Mouse (Mus musculus): ENCODE data around the gene Bpifb5. TPM values are rescaled to one million over a fixed set of nuclear protein-coding genes. Genes with fewer than 3 reads are reported as not detected.
A peak's percentile ranks its signal among the peaks of the same experiment; 100 is the strongest.

The Bpifb5 gene
- polyA plus RNA-seq, 1 experiment = 0.21 TPM

- Histone ChIP-seq H3K4me1 (ENCODE audit: control insufficient read depth, insufficient read depth, low read length) (no peaks in the 10 kb centered on the region), H3K27ac (ENCODE audit: insufficient read depth, low read length) (no peak overlapping the region), H3K4me3 (ENCODE audit: insufficient read depth, low read length) (no peak overlapping the region)
- TF ChIP-seq CTCF (IDR thresholded peaks at IDR 0.05; ENCODE audit: extremely low read depth, insufficient read depth, low read length) (no peak), POLR2A (IDR thresholded peaks at IDR 0.05; ENCODE audit: extremely low read depth, insufficient read depth, low read length) (no peak)
Measured at GRCm38 (mm10) chr2:154193994-154194504, 29.5 kb upstream of the Bpifb5 start.

GRCm38 (mm10) chr2:154197036-154197435 is 26.5 kb upstream of the Bpifb5 start:
- TF ChIP-seq POLR2A (IDR thresholded peaks at IDR 0.05; ENCODE audit: extremely low read depth, insufficient read depth, low read length) = no peak
- no peak for TF ChIP-seq CTCF (IDR thresholded peaks at IDR 0.05; ENCODE audit: extremely low read depth, insufficient read depth, low read length)
- Histone ChIP-seq H3K4me3 (ENCODE audit: insufficient read depth, low read length) (no peak overlapping the region), H3K4me1 (ENCODE audit: control insufficient read depth, insufficient read depth, low read length) (no peaks in the 10 kb centered on the region), H3K27ac (ENCODE audit: insufficient read depth, low read length) (no peak overlapping the region)

- no peak overlapping the region for H3K27ac ChIP-seq (ENCODE audit: insufficient read depth, low read length)
- H3K4me1 ChIP-seq (ENCODE audit: control insufficient read depth, insufficient read depth, low read length) = peaks cover 2% of the 10 kb centered on the region; the same call in 1 of the 2 replicates
- TF ChIP-seq POLR2A (IDR thresholded peaks at IDR 0.05; ENCODE audit: extremely low read depth, insufficient read depth, low read length) (no peak), CTCF (IDR thresholded peaks at IDR 0.05; ENCODE audit: extremely low read depth, insufficient read depth, low read length) (no peak)
- H3K4me3 ChIP-seq (ENCODE audit: insufficient read depth, low read length) = no peak overlapping the region
Measured at GRCm38 (mm10) chr2:154204630-154205029, 18.9 kb upstream of the Bpifb5 start.

GRCm38 (mm10) chr2:154206908-154207307 is 16.6 kb upstream of the Bpifb5 start:
- Histone ChIP-seq H3K4me1 (ENCODE audit: control insufficient read depth, insufficient read depth, low read length) (peaks cover 5% of the 10 kb centered on the region), H3K27ac (ENCODE audit: insufficient read depth, low read length) (no peak overlapping the region), H3K4me3 (ENCODE audit: insufficient read depth, low read length) (no peak overlapping the region)
- TF ChIP-seq POLR2A (IDR thresholded peaks at IDR 0.05; ENCODE audit: extremely low read depth, insufficient read depth, low read length) (no peak), CTCF (IDR thresholded peaks at IDR 0.05; ENCODE audit: extremely low read depth, insufficient read depth, low read length) (peak; percentile 44)

DNA sequence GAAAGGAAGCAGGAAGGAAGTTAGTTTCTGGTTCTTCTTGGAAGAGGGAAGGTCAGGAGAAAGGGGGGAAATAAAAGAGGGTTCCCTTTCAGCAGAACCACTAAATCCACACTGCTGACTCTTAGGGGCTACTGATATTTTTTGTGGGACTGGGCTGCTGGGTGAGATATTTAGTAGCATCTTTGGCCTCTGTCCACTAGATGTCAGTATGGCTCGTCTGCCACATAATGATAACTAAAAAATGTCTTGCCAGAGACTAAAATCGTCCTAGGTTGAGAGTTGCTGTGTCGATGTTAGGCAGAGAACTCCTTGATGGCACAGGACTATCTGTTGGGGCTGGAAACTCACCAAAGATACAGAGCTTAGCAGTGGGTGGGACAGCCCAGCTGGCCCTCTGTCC is 14.4 kb upstream of the Bpifb5 start:
- TF ChIP-seq CTCF (IDR thresholded peaks at IDR 0.05; ENCODE audit: extremely low read depth, insufficient read depth, low read length) (peak; percentile 56), POLR2A (IDR thresholded peaks at IDR 0.05; ENCODE audit: extremely low read depth, insufficient read depth, low read length) (no peak)
- H3K4me3 ChIP-seq (ENCODE audit: insufficient read depth, low read length) = no peak overlapping the region
- H3K4me1 ChIP-seq (ENCODE audit: control insufficient read depth, insufficient read depth, low read length) = peaks cover 7% of the 10 kb centered on the region
- no peak overlapping the region for H3K27ac ChIP-seq (ENCODE audit: insufficient read depth, low read length)

DNA sequence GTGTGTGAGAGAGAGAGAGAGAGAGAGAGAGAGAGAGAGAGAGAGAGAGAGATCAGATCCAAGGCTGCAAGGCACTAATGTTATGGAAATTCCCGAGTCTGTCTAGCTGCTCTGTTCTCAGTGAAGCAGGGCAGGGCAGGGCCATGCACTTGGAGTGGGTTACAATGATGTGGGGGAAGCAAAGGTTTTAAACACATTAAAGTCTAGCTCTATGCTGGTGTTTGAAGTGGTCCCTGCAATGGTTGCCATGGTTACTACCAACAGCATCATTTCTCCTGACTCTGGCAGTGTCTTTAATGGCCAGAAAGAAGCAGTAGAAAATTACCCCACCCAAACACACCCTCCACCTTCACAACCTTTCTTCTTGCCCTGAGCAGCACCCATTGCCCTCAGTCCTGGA is 12.4 kb upstream of the Bpifb5 start:
- TF ChIP-seq CTCF (IDR thresholded peaks at IDR 0.05; ENCODE audit: extremely low read depth, insufficient read depth, low read length) (no peak), POLR2A (IDR thresholded peaks at IDR 0.05; ENCODE audit: extremely low read depth, insufficient read depth, low read length) (no peak)
- peaks cover 5% of the 10 kb centered on the region for H3K4me1 ChIP-seq (ENCODE audit: control insufficient read depth, insufficient read depth, low read length)
- no peak overlapping the region for H3K4me3 ChIP-seq (ENCODE audit: insufficient read depth, low read length)
- no peak overlapping the region for H3K27ac ChIP-seq (ENCODE audit: insufficient read depth, low read length)

GRCm38 (mm10) chr2:154211881-154212280 is 11.7 kb upstream of the Bpifb5 start:
- Histone ChIP-seq H3K4me3 (ENCODE audit: insufficient read depth, low read length) (no peak overlapping the region), H3K4me1 (ENCODE audit: control insufficient read depth, insufficient read depth, low read length) (peaks cover 5% of the 10 kb centered on the region), H3K27ac (ENCODE audit: insufficient read depth, low read length) (no peak overlapping the region)
- TF ChIP-seq CTCF (IDR thresholded peaks at IDR 0.05; ENCODE audit: extremely low read depth, insufficient read depth, low read length) (no peak), POLR2A (IDR thresholded peaks at IDR 0.05; ENCODE audit: extremely low read depth, insufficient read depth, low read length) (no peak)

DNA sequence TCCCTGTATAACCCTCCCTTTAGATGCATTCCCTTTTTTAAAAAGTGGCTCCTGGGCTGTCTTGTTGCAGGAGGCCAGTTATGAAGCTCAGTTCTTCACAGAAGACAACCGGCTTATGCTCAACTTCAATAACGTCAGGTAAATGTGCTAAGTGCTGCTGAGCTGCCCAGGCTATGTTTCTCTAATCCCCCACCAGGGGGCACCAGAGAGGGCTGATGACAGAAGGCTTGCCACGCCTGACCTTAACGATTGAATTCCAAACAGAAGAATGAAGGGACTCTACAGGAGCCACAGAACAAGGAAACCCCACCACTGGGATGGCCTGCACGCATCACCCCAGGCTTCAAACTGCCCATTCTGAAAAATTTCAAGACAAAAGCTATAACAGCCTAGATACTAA is 8.4 kb upstream of the Bpifb5 start:
- H3K27ac ChIP-seq (ENCODE audit: insufficient read depth, low read length) = no peak overlapping the region
- no peak overlapping the region for H3K4me3 ChIP-seq (ENCODE audit: insufficient read depth, low read length)
- peaks cover 5% of the 10 kb centered on the region for H3K4me1 ChIP-seq (ENCODE audit: control insufficient read depth, insufficient read depth, low read length)
- TF ChIP-seq POLR2A (IDR thresholded peaks at IDR 0.05; ENCODE audit: extremely low read depth, insufficient read depth, low read length) (no peak), CTCF (IDR thresholded peaks at IDR 0.05; ENCODE audit: extremely low read depth, insufficient read depth, low read length) (peak; percentile 64)

DNA sequence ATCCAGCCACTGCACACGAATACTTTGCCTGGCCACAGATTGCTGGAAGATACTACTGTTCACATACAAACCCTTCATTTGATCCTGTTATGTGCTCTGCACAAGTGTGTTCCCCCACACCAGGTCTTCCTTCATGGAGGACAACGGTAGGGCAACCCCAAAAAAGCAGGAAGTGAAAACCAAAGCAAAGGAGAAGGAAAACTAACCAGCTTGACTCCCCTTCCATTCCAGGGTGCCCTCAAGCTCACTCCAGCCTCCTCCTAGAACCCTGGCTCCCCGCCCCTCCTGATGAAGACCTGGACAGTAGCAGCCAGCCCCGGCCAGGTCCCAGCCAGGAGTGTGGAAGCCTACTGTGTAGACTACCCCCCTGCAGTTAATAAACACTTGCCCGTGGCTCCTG is 3.6 kb upstream of the Bpifb5 start:
- Histone ChIP-seq H3K27ac (ENCODE audit: insufficient read depth, low read length) (no peak overlapping the region), H3K4me1 (ENCODE audit: control insufficient read depth, insufficient read depth, low read length) (no peaks in the 10 kb centered on the region; the same call in 1 of the 2 replicates), H3K4me3 (ENCODE audit: insufficient read depth, low read length) (no peak overlapping the region)
- TF ChIP-seq POLR2A (IDR thresholded peaks at IDR 0.05; ENCODE audit: extremely low read depth, insufficient read depth, low read length) (no peak), CTCF (IDR thresholded peaks at IDR 0.05; ENCODE audit: extremely low read depth, insufficient read depth, low read length) (no peak)

DNA sequence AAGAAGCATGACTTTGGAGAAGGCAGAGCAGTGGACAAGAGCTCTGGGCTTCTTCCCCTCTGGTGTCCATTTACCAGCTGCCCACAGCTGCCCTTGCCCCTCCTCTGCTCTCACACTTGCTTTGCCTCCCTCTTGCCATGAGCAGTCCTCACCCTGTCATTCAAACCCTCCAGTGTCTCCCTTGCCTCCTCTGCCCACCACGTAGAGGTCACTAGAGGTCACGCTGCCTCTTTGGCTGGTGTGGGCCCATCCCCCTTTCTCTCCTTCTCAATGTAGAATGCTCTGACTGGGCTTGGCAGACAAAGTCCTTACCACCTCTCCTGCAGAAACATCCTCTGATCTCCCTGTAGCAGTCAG is 353 bp downstream of the Bpifb5 start:
- Histone ChIP-seq H3K4me3 (ENCODE audit: insufficient read depth, low read length) (no peak overlapping the region), H3K4me1 (ENCODE audit: control insufficient read depth, insufficient read depth, low read length) (no peaks in the 10 kb centered on the region; the same call in 1 of the 2 replicates), H3K27ac (ENCODE audit: insufficient read depth, low read length) (no peak overlapping the region)
- TF ChIP-seq CTCF (IDR thresholded peaks at IDR 0.05; ENCODE audit: extremely low read depth, insufficient read depth, low read length) = no peak
- no peak for TF ChIP-seq POLR2A (IDR thresholded peaks at IDR 0.05; ENCODE audit: extremely low read depth, insufficient read depth, low read length)
